Mouse (Mus musculus): ENCODE results near the gene Inf2.

DNA sequence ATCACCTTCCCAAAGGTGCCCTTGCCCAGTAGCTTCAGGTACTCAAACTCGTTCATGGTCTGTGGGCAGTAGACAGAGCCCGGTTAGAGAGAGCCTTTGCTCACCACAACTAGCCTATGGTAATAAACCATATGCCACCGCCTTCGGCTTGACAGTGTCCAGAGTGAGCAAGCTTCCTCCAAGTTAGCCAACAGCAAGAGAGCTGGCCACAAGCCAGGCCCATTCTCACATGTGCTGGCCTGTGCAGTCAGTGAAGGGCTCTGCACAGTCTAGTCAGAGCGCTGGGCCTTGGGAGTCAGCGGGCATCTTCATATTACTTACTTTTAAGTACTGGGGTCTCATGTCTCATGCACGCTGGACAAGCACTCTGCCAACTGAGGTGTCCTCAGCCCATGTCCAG lies 70.0 kb downstream of the Inf2 start:
- TF ChIP-seq CTCF (IDR thresholded peaks at IDR 0.05; ENCODE audit: insufficient read depth, low read length), result no peak
- TF ChIP-seq POLR2A (IDR thresholded peaks at IDR 0.05; ENCODE audit: borderline replicate concordance, extremely low read depth, low read depth, low read length), result no peak

Data from lung, adult 2 months (tissue).